Mouse (Mus musculus): ENCODE measurements around the gene Olfr237-ps1.
"Not testable (repeated sequence)": the region's sequence is repeated elsewhere in the genome, so short reads cannot be mapped to it uniquely, and the experiment has no call there.

Gene Olfr237-ps1

DNA sequence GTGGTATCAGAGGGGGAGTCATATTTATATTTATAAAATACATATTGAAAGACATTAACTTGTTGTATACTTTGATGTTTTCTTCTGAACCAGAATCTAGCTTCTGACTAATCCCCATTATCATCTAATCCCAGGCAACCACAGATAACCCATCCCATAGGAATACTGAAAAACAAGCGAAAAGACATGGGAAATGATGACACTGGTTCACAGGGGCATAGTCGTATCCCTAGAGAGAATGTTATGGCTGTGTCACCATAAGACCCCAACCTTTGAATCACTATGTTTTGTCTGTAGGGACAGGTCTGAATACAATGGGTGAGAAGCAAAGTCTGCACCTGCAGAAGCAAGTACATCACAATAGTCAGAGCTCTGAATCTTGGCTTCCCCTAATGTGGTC lies at the start of gene Olfr237-ps1:
Gene Olfr237-ps1, plus strand, starts transcription at position 301 of the 400 bp plus-strand sequence.
- not testable (repeated sequence) for DNase-seq (ENCODE audit: low spot score)

DNA sequence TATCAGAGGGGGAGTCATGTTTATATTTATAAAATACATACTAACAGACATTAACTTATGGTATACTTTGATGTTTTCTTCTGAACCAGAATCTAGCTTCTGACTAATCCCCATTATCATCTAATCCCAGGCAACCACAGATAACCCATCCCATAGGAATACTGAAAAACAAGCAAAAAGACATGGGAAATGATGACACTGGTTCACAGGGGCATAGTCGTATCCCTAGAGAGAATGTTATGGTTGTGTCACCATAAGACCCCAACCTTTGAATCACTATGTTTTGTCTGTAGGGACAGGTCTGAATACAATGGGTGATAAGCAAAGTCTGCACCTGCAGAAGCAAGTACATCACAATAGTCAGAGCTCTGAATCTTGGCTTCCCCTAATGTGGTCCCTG lies 40.3 kb upstream of the Olfr237-ps1 start, which contains the start of gene Olfr441:
Gene Olfr441, plus strand, starts transcription at position 301 of the 400 bp plus-strand sequence.
- not testable (repeated sequence) for DNase-seq (ENCODE audit: low spot score)

DNA sequence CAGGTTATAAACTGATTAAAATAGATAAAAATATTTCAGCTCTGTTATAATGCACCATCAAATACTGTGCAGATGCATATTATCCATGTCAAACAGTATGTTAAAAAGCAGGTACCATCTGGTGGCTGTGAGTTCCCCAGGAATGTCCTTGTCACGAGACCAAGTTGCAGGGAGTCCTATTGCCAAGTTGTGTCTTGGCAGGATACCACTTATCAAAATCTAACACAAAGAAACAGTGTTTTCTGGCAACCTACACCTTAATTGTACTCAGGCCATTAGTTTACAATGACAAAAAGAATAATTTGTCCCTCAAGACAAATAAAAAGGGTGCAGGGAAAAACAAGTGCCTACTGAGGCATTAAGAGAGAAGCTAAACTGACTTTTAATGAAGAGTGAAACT lies 13.1 kb downstream of the Olfr237-ps1 start:
- DNase-seq (ENCODE audit: low spot score): no peak

DNA sequence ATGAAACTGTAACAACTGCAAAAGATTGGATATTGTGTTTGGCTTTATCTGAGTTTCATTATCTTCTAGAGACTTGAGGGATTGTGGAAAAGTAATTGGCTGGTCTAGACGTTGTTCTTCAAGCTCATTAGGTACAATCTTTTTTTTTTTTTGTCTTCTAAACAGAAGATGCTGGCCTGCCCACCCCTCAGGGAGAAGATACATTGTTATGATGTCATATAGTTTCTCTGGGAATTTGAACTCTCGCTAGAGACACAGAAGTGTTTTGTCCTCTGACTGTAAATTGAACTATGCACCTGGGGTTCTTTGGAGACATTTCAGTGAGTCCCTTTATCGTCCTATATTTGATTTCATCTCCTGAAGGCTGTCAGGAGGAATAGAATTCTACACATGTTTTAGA lies 16.6 kb downstream of the Olfr237-ps1 start, which contains the start of gene Olfr437:
Gene Olfr437, plus strand, starts transcription at position 301 of the 400 bp plus-strand sequence.
- no peak for DNase-seq (ENCODE audit: low spot score)

DNA sequence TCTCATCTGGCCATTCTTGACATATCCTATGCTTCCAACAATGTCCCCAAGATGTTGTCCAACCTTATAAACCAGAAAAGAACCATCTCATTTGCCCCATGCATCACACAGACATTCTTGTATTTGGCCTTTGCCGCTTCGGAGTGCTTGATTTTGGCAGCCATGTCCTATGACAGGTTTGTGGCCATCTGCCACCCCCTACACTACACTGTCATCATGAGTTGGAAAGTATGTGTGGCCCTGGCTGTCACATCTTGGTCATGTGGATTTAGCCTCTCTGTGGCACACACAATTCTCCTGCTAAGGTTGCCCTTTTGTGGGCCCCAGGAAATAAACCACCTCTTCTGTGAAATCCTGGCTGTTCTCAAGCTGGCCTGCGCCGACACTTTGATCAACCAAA lies 20.9 kb downstream of the Olfr237-ps1 start:
- no peak for DNase-seq (ENCODE audit: low spot score)

DNA sequence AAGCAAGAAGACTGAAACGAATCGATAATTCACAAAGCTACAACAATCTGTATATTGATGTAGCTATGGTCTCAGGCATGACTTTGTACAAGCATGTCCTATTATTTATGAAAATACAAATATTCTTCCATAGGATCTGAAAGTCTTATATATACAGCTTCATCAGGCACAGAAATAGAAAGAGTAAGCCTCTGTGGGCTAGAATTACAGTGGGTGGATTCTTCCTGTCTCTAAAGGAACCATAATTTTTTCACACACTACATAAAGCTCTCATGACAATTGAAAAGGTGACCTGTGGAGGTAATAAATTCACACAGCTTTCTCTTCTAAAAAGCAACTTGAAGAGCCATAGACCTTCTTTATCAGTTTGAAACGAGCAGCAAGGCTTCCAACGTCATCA lies 25.5 kb downstream of the Olfr237-ps1 start, which contains the start of gene Olfr13:
Gene Olfr13, plus strand, starts transcription at position 301 of the 400 bp plus-strand sequence.
- no peak for DNase-seq (ENCODE audit: low spot score)

DNA sequence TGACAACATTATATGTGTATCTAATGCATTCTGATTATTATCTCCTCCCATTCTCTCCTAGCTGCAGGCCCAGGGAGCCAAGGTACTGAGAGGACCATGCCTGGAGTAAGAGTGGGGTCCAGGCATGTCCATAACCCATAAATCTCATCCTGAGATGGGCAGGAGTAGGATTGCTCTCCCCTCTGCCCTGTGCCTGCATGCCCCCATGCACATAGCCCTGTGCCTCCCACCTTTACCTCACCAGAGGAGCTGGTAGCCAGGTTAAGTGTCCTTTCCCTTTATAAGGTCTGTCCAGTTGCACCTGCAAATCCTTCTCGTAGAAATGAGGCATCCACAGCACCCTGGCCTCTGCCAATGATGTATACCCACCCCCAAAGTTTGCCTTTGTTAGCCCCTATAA lies 31.8 kb downstream of the Olfr237-ps1 start:
- no peak for DNase-seq (ENCODE audit: low spot score)

DNA sequence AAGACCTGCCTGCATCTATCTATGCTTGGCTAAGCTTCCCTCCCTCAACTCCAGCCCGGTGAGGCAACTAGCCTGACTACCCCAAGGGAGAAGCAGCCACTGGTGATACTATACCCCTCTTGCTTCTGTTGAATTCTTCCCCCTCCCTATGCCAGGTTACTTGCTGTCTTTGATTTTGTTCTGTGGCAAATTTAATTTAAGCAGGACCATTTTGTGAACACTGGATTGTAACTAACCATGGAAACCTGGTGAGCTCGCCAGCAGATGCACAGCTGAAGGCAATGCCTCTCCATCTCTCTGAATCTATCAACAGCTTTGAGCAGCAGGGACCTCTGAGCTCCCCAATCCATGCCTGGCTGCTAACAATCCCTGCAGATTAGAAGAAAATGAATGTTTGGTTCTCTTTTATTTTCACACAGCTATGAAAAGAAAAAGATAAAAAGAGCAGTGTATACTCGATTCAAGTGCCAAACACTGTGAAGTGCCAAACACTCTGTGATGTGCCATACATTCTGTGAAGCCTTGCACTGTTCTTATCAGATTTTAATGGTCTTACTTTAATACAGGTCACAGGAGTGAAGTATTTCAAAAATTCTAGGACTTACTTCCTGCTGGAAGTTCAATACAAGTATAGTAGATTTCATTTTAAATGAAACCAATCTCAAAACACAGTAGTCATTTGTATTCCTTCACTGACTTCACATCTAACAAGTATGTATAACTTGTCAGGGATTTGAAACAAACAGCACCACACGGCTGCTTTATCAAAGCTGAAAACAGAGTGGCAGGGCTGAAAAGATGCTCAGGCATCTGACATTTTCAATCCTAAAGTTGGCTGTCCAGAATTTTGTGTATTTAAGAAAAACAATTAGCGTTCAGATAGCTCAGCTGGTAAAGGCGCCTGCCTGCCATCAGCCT lies 32.5 kb downstream of the Olfr237-ps1 start:
- no peak for DNase-seq (ENCODE audit: low spot score)

DNA sequence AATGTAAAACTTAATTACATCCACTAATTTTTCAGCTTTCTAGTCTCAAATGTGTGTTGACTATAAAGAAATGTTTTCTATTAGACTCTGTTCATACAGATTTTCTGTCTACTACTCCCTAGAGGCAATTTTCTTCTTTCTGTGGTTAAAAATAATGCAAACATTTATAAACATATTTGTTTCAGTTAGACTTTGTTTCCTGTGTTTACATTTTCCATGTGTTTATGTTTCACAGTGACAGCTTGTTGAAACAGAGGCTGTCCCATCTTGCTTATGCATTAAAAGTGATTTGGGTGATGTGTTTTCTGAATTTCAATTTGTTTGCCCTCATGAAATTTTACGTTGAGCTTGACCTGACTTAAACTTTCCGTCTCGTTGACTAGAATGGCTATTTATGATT lies 44.6 kb downstream of the Olfr237-ps1 start:
- no peak for DNase-seq (ENCODE audit: low spot score)

DNA sequence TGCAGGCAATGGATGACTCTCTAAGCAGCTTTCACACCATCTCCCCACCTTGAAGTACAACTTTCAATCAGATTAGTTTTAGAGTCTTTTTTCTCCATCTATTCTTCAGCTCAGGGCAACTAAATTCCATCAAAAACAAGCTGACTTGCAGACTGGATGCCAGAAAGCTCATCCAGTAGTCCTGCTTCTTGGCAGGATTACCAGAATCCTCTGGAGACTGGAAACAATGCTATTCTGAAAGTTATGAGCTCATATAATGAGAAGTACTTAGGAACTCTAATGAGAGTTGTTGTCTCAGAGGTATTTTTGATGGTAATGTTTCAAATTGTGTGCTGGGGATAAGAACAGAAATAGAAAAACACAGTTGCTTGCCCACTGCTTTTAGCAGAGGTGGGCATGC lies 50.4 kb downstream of the Olfr237-ps1 start, which contains the start of gene Olfr435:
Gene Olfr435, plus strand, starts transcription at position 366 of the 400 bp plus-strand sequence.
- no peak for DNase-seq (ENCODE audit: low spot score)

DNA sequence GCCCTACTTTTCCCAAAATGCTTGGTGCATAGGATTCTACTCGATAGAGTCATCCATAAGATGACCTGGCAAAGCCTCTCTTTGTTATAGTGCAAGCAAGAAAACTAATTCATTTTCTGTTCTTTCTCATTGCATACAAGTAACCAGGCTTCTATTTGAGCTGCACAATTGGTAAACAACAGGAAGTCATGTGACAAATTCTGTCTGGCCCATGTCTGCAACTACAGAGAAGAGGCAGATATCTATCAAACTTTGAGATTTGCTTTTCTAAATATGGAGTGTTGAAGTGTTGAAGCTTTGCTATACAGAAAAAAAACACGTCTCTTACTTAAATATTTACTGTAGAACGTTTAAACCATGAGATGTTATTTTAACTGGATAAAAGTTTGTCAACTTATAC lies 51.7 kb downstream of the Olfr237-ps1 start:
- DNase-seq (ENCODE audit: low spot score): no peak

DNA sequence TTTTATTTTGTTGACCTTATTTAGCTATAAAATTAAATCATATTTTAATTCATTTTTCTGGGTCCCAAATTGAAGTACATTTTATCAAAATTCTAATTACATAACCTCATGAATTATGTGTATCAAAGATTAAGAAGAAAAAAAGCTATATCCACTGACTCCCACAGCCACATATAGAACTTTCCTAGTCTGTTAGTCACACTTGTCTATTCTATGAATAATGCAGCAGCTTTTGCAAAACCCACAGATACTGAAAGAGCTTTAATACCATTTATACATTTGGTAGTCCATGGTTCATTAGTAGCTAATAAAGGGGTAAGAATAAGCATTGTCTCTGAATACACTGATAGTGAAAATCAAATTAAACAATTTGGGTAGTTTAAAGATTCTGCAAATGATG lies 56.4 kb downstream of the Olfr237-ps1 start:
- DNase-seq (ENCODE audit: low spot score): no peak

DNA sequence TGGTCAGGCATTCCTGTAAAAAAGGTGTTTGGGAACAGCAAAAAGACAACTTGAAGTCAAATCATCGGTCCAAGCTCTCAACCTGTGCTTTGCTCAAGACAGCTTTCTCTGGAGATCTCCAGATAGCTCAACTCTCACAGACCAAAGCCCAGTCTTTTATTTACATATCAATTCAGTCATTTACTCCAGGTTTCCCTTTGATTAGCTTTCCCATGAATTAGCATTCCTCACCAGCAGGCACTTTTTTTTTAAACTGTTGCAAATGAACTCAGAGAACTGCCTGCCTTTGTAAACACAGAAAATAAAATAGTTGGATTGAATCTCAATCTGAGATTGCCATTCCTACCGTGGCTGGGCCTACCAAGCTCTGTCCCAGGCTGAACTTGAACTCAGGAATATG lies 59.0 kb downstream of the Olfr237-ps1 start:
- DNase-seq (ENCODE audit: low spot score): no peak

All from layer of hippocampus, adult 11-12 months (tissue).